In the genomic region with DNA sequence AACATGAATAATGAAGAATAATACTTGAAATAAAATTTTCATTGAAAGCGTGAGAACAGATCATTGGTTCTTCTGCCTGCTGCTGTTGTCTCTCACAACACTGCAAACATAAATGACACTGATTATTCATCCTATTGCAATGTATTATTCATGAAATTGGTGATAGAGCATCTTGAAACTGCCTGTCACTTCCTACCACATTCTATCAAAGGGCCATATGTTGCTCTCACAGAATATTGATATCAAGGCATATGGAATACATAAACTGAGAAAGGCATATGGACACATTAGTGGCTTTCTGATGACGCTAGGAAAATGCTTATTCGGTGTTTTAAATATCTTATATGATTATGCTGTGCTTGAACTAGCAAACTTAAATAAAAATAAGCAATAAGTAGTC, we compare ENCODE assay signal across 18 mouse cellular contexts.
"Had no signal": no experiment of that assay in that cellular context is flagged by ENCODE, and none has a peak within 500 bp of the region (broad histone marks: within the 10 kb centered on the region; RNA-seq: fewer than 3 reads in every experiment).

No protein-coding gene starts in this region.

- H3K27me3 ChIP-seq: limb, embryonic 12.5 days; limb, embryonic 15.5 days; midbrain, embryonic 12.5 days had no signal

- DNase-seq: kidney, adult 9 months; kidney, postnatal 14 days; kidney, postnatal 4 days; liver, postnatal 0 days; lung, embryonic 14.5 days; retina, postnatal 1 day; right cerebral cortex, postnatal 25 days; spleen, adult 18-20 months; thymus, adult 2 months; thymus, postnatal 14 days; thymus, postnatal 4 days had no signal

- H3K4me3 ChIP-seq: limb, embryonic 12.5 days; limb, embryonic 15.5 days; midbrain, embryonic 12.5 days had no signal

- H3K36me3 ChIP-seq: limb, embryonic 12.5 days; limb, embryonic 15.5 days; midbrain, embryonic 12.5 days had no signal

- H3K27ac ChIP-seq: limb, embryonic 12.5 days; limb, embryonic 15.5 days; liver, embryonic 14.5 days; macrophage; midbrain, embryonic 12.5 days had no signal

- H3K4me2 ChIP-seq: limb, embryonic 12.5 days; limb, embryonic 15.5 days; liver, embryonic 11.5 days; lung, embryonic 14.5 days; midbrain, embryonic 12.5 days had no signal

- ATAC-seq: liver, postnatal 0 days; lung, postnatal 0 days had no signal

- H3K9me3 ChIP-seq: limb, embryonic 12.5 days; limb, embryonic 15.5 days; midbrain, embryonic 12.5 days had no signal

- H3K9ac ChIP-seq: limb, embryonic 12.5 days; limb, embryonic 15.5 days; liver, embryonic 14.5 days; liver, postnatal 0 days; lung, embryonic 14.5 days; midbrain, embryonic 12.5 days had no signal

- H3K4me1 ChIP-seq: limb, embryonic 12.5 days; limb, embryonic 15.5 days; midbrain, embryonic 12.5 days had no signal
